Mouse (Mus musculus): ENCODE results near the gene Tmem107. TPM values are rescaled to one million over a fixed set of nuclear protein-coding genes. Genes with fewer than 3 reads are reported as not detected.
A peak's percentile ranks its signal among the peaks of the same experiment; 100 is the strongest.

Gene Tmem107
- polyA plus RNA-seq, 1 experiment from 2014 or later, result 62.9 TPM

- DNase-seq (ENCODE audit: low spot score) (no peak), ATAC-seq (no peak)
- Histone ChIP-seq H3K4me3 (ENCODE audit: low read depth, low read length) (peak overlapping the region; percentile 88), H3K9me3 (ENCODE audit: low read length) (no peaks in the 10 kb centered on the region), H3K9ac (replicated peaks; ENCODE audit: low read depth) (peak overlapping the region; percentile 91; the same call in 1 of the 2 replicates), H3K27ac (ENCODE audit: low read length) (no peak overlapping the region), H3K4me1 (ENCODE audit: insufficient read depth, low read depth, low read length) (peaks cover 10% of the 10 kb centered on the region; the same call in 1 of the 2 replicates), H3K36me3 (ENCODE audit: insufficient read depth, low read length) (no peaks in the 10 kb centered on the region), H3K4me2 (replicated peaks; ENCODE audit: low read depth, low read length) (peak overlapping the region; percentile 86), H3K27me3 (replicated peaks; ENCODE audit: insufficient read depth, low read length) (no peaks in the 10 kb centered on the region)
- WGBS, result 17% methylated on average over 17 of the region's 17 CpGs
- TF ChIP-seq CTCF (IDR thresholded peaks at IDR 0.05) (no peak), EP300 (IDR thresholded peaks at IDR 0.05) (no peak)
These were observed 9.2 kb upstream of the Tmem107 start for GRCm38 (mm10) chr11:69061255-69061912.

- Histone ChIP-seq H3K9me3 (ENCODE audit: low read length) (no peaks in the 10 kb centered on the region), H3K36me3 (ENCODE audit: insufficient read depth, low read length) (no peaks in the 10 kb centered on the region), H3K9ac (replicated peaks; ENCODE audit: low read depth) (no peak overlapping the region), H3K27me3 (replicated peaks; ENCODE audit: insufficient read depth, low read length) (no peaks in the 10 kb centered on the region), H3K4me3 (ENCODE audit: low read depth, low read length) (peak overlapping the region; percentile 12; the same call in 1 of the 2 replicates), H3K27ac (ENCODE audit: low read length) (no peak overlapping the region), H3K4me2 (replicated peaks; ENCODE audit: low read depth, low read length) (peak overlapping the region; percentile 23), H3K4me1 (ENCODE audit: insufficient read depth, low read depth, low read length) (peaks cover 14% of the 10 kb centered on the region; the same call in 1 of the 2 replicates)
- no peak for ATAC-seq
- DNase-seq (ENCODE audit: low spot score), result peak; percentile 79
- WGBS, result 1% methylated on average over 17 of the region's 17 CpGs
- no peak for TF ChIP-seq CTCF (IDR thresholded peaks at IDR 0.05)
- TF ChIP-seq EP300 (IDR thresholded peaks at IDR 0.05), result no peak; the same call in 1 of the 2 replicates
These were observed 8.3 kb upstream of the Tmem107 start for GRCm38 (mm10) chr11:69062194-69062760.

GRCm38 (mm10) chr11:69062761-69063224 lies 7.8 kb upstream of the Tmem107 start:
- H3K4me1 ChIP-seq (ENCODE audit: insufficient read depth, low read depth, low read length), result peaks cover 14% of the 10 kb centered on the region; the same call in 1 of the 2 replicates
- under 1% methylated on average over 19 of the region's 19 CpGs for WGBS
- peak; percentile 89 for DNase-seq (ENCODE audit: low spot score)

DNA sequence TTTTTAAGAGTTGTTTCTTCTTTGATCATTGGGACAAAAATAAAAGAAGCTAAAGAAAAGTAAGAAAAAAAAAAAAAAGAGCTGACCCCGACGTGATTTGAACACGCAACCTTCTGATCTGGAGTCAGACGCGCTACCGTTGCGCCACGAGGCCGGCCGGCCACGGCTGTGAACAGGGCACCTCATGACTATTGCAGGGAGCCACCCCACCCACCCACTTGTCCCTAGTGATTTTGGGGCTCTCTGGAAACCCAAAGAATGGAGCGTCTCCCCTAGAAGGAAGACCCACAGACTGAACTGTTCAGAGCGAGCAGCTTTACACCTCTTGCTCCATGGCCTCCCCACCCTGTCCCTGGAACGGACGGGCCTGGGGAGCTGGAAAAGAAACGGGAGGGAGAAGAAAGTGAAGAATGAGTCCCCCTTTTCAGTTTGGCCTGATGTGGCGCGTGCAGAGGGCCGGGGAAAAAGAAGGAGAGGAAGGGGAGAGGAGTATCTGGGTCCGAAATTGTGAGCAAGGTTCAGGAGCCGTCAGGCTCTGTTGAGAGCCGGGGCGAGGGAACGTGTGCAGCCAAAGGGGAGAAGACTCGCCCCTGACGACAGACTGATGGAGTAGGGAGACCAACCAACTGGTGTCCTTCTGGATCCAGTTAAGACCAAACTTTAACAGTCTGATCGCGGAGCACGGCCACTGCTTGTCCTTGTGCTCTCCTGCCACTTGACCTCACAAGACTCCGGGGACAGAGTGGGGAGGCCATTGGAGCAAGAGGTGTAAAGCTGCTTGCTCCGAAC lies 7.0 kb upstream of the Tmem107 start:
- ATAC-seq, result peak; percentile 29
- Histone ChIP-seq H3K4me2 (replicated peaks; ENCODE audit: low read depth, low read length) (peak overlapping the region; percentile 83), H3K4me1 (ENCODE audit: insufficient read depth, low read depth, low read length) (peaks cover 14% of the 10 kb centered on the region; the same call in 1 of the 2 replicates), H3K9ac (replicated peaks; ENCODE audit: low read depth) (peak overlapping the region; percentile 60), H3K4me3 (ENCODE audit: low read depth, low read length) (peak overlapping the region; percentile 73), H3K27ac (ENCODE audit: low read length) (peak overlapping the region; percentile 85), H3K27me3 (replicated peaks; ENCODE audit: insufficient read depth, low read length) (no peaks in the 10 kb centered on the region), H3K9me3 (ENCODE audit: low read length) (no peaks in the 10 kb centered on the region), H3K36me3 (ENCODE audit: insufficient read depth, low read length) (no peaks in the 10 kb centered on the region)
- WGBS, result under 1% methylated on average over 31 of the region's 31 CpGs
- TF ChIP-seq EP300 (IDR thresholded peaks at IDR 0.05) (peak; percentile 52; the same call in 1 of the 2 replicates), CTCF (IDR thresholded peaks at IDR 0.05) (no peak)
- peak; percentile 76 for DNase-seq (ENCODE audit: low spot score)

More at GRCm38 (mm10) chr11:69062761-69063224, 7.8 kb upstream of the Tmem107 start:
- ATAC-seq, result peak; percentile 36
- peak overlapping the region; percentile 85 for H3K27ac ChIP-seq (ENCODE audit: low read length)
- H3K4me2 ChIP-seq (replicated peaks; ENCODE audit: low read depth, low read length), result peak overlapping the region; percentile 83
- no peaks in the 10 kb centered on the region for H3K36me3 ChIP-seq (ENCODE audit: insufficient read depth, low read length)
- 0 out of 2 replicates have a peak overlapping the region, but pooled peaks have one; percentile 37 for H3K9ac ChIP-seq (replicated peaks; ENCODE audit: low read depth)
- H3K27me3 ChIP-seq (replicated peaks; ENCODE audit: insufficient read depth, low read length), result no peaks in the 10 kb centered on the region
- no peaks in the 10 kb centered on the region for H3K9me3 ChIP-seq (ENCODE audit: low read length)
- H3K4me3 ChIP-seq (ENCODE audit: low read depth, low read length), result peak overlapping the region; percentile 73
- TF ChIP-seq EP300 (IDR thresholded peaks at IDR 0.05), result no peak; the same call in 1 of the 2 replicates
- no peak for TF ChIP-seq CTCF (IDR thresholded peaks at IDR 0.05)

- ATAC-seq (no peak), DNase-seq (ENCODE audit: low spot score) (no peak)
- peaks cover 14% of the 10 kb centered on the region; the same call in 1 of the 2 replicates for H3K4me1 ChIP-seq (ENCODE audit: insufficient read depth, low read depth, low read length)
- no peaks in the 10 kb centered on the region for H3K36me3 ChIP-seq (ENCODE audit: insufficient read depth, low read length)
- no peak for TF ChIP-seq EP300 (IDR thresholded peaks at IDR 0.05)
- TF ChIP-seq CTCF (IDR thresholded peaks at IDR 0.05), result no peak
- H3K9me3 ChIP-seq (ENCODE audit: low read length), result no peaks in the 10 kb centered on the region
- no peaks in the 10 kb centered on the region for H3K27me3 ChIP-seq (replicated peaks; ENCODE audit: insufficient read depth, low read length)
- peak overlapping the region; percentile 60 for H3K9ac ChIP-seq (replicated peaks; ENCODE audit: low read depth)
- WGBS, result 52% methylated on average over 9 of the region's 9 CpGs
- H3K27ac ChIP-seq (ENCODE audit: low read length), result no peak overlapping the region
- H3K4me3 ChIP-seq (ENCODE audit: low read depth, low read length), result peak overlapping the region; percentile 73
- peak overlapping the region; percentile 83 for H3K4me2 ChIP-seq (replicated peaks; ENCODE audit: low read depth, low read length)
These were observed 6.1 kb upstream of the Tmem107 start for GRCm38 (mm10) chr11:69064259-69065133.
